Mouse (Mus musculus): ENCODE measurements around the gene Krt24. TPM values are rescaled to one million over a fixed set of nuclear protein-coding genes. Genes with fewer than 3 reads are reported as not detected.

Krt24 gene
- polyA plus RNA-seq, 1 experiment from 2014 or later, result 0.13 TPM

DNA sequence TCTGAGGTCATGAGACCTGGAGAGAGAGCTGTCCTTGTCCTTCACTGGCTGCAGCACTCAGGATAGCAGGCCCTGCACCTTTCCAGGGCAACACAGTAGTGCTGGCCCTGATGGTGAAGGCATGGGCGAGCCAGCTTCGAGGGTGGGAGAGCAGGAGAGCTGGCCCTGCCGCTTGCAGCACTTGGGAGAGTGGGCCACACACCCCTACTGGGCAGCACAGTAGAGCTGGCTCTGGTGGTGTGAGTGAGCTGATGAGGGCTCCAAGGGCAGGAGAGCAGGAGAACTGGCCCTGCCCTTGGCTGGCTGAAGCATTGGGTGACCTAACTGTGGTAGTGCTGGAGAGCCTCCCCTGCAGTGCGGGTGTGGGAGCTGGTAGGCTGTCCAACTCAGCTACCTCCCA, 12.3 kb downstream of the Krt24 start:
- no peak overlapping the region for H3K4me2 ChIP-seq (replicated peaks; ENCODE audit: low read depth, low read length)
- H3K27me3 ChIP-seq (ENCODE audit: control insufficient read depth, insufficient read depth, low read length), result no peaks in the 10 kb centered on the region
- H3K4me1 ChIP-seq (ENCODE audit: control insufficient read depth, insufficient read depth, low read length), result no peaks in the 10 kb centered on the region
- H3K4me3 ChIP-seq (ENCODE audit: low read depth, low read length), result no peak overlapping the region
- no peak for ATAC-seq (ENCODE audit: insufficient number of reproducible peaks, insufficient read depth, low FRiP score, low read depth)
- H3K27ac ChIP-seq (ENCODE audit: low read length), result no peak overlapping the region
- H3K9me3 ChIP-seq (ENCODE audit: control insufficient read depth, low read depth, low read length), result no peaks in the 10 kb centered on the region
- H3K9ac ChIP-seq (replicated peaks; ENCODE audit: low read depth, low read length), result no peak overlapping the region
- 84% methylated on average over 4 of the region's 4 CpGs for WGBS
- no peaks in the 10 kb centered on the region for H3K36me3 ChIP-seq (ENCODE audit: control insufficient read depth, insufficient read depth, low read length)

DNA sequence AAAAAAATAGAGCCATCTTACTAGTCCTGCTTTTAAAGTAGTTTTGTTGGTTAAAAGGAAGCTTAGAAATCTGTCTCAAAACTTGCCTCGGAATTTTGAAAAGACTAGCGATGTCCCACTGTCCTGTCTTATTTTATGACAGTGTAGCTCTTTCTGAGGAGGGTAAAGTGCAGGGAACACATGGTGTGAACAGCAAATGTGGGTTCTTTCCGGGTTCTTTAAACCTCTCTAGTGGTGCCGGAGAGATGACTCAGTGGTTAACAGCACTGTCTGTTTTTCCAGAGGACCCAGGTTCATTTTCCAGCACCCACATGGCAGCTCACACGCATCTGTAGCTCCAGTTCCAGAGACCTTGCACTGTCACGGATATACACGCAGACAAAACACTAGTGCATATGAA, 15.9 kb downstream of the Krt24 start:
- Histone ChIP-seq H3K9ac (replicated peaks; ENCODE audit: low read depth, low read length) (no peak overlapping the region), H3K9me3 (ENCODE audit: control insufficient read depth, low read depth, low read length) (no peaks in the 10 kb centered on the region), H3K27me3 (ENCODE audit: control insufficient read depth, insufficient read depth, low read length) (no peaks in the 10 kb centered on the region), H3K36me3 (ENCODE audit: control insufficient read depth, insufficient read depth, low read length) (no peaks in the 10 kb centered on the region), H3K27ac (ENCODE audit: low read length) (no peak overlapping the region), H3K4me3 (ENCODE audit: low read depth, low read length) (no peak overlapping the region), H3K4me2 (replicated peaks; ENCODE audit: low read depth, low read length) (no peak overlapping the region), H3K4me1 (ENCODE audit: control insufficient read depth, insufficient read depth, low read length) (no peaks in the 10 kb centered on the region)
- WGBS, result 75% methylated on average over 7 of the region's 7 CpGs
- ATAC-seq (ENCODE audit: insufficient number of reproducible peaks, insufficient read depth, low FRiP score, low read depth), result no peak

DNA sequence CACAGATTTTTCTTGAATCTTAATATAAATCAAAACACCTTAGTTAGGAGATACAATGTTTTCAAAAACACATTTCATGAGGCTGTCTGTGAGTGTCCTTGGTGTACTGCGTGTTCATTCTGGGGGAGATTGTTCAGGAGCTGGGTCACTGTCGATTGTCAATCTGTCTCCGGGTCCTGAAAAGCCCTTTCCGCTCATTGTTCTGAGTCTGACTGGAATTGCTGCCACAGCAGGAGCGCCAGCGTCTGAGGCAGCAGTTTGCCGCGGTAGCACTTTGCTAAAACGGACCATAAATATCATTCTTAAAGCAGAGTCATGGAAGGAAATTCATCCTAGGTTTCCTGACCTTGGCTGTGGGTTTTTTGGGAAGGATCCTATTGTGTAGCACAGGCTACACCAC, 19.3 kb downstream of the Krt24 start:
- H3K4me2 ChIP-seq (replicated peaks; ENCODE audit: low read depth, low read length), result no peak overlapping the region
- no peaks in the 10 kb centered on the region for H3K4me1 ChIP-seq (ENCODE audit: control insufficient read depth, insufficient read depth, low read length)
- H3K27me3 ChIP-seq (ENCODE audit: control insufficient read depth, insufficient read depth, low read length), result no peaks in the 10 kb centered on the region
- ATAC-seq (ENCODE audit: insufficient number of reproducible peaks, insufficient read depth, low FRiP score, low read depth), result no peak
- H3K27ac ChIP-seq (ENCODE audit: low read length), result no peak overlapping the region
- no peak overlapping the region for H3K9ac ChIP-seq (replicated peaks; ENCODE audit: low read depth, low read length)
- 54% methylated on average over 9 of the region's 9 CpGs for WGBS
- H3K36me3 ChIP-seq (ENCODE audit: control insufficient read depth, insufficient read depth, low read length), result no peaks in the 10 kb centered on the region
- no peak overlapping the region for H3K4me3 ChIP-seq (ENCODE audit: low read depth, low read length)
- no peaks in the 10 kb centered on the region for H3K9me3 ChIP-seq (ENCODE audit: control insufficient read depth, low read depth, low read length)

DNA sequence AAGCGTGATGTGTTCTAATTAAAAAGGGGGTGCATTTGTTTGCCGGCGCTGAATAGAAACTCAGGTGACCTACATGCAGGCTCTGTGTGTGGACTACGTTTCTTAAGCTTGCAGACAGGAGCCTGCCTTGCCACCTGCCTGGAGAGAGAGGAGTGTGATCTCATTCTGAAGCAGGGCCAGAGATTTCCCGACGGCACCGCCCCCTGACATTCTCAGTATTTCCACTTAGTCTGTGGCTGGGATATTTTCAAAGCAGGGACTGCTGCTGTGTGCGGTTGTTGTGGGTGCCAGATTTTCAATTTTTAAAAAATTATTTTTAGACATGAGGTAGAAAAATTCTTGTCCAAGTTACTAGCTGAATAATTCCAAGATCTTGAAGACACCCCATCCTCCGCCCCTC, 19.8 kb downstream of the Krt24 start:
- 62% methylated on average over 9 of the region's 9 CpGs for WGBS
- Histone ChIP-seq H3K36me3 (ENCODE audit: control insufficient read depth, insufficient read depth, low read length) (no peaks in the 10 kb centered on the region), H3K27ac (ENCODE audit: low read length) (no peak overlapping the region), H3K4me3 (ENCODE audit: low read depth, low read length) (no peak overlapping the region), H3K4me2 (replicated peaks; ENCODE audit: low read depth, low read length) (no peak overlapping the region), H3K9ac (replicated peaks; ENCODE audit: low read depth, low read length) (no peak overlapping the region), H3K27me3 (ENCODE audit: control insufficient read depth, insufficient read depth, low read length) (no peaks in the 10 kb centered on the region), H3K4me1 (ENCODE audit: control insufficient read depth, insufficient read depth, low read length) (no peaks in the 10 kb centered on the region), H3K9me3 (ENCODE audit: control insufficient read depth, low read depth, low read length) (no peaks in the 10 kb centered on the region)
- ATAC-seq (ENCODE audit: insufficient number of reproducible peaks, insufficient read depth, low FRiP score, low read depth), result no peak

DNA sequence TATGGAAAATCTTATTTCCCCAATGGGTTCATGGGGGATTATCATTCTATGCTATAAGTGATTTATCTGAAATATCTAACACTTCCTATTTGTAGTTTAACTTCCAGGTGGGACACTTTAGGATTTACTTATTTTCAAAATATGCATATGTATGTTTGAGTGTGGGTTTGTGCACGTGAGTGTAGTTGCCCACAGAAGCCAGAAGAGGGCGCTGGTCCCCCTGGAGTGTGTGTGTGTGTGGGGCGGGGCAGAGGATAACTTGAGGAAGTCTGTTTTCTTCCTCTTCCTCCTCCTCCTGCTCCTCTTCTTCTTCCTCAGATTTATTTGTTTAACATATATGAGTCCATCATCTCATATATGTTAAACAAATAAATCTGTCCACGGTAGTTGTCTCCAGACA, 28.8 kb downstream of the Krt24 start:
- H3K4me1 ChIP-seq (ENCODE audit: control insufficient read depth, insufficient read depth, low read length), result no peaks in the 10 kb centered on the region
- WGBS, result 75% methylated on average over 4 of the region's 4 CpGs
- no peak for ATAC-seq (ENCODE audit: insufficient number of reproducible peaks, insufficient read depth, low FRiP score, low read depth)

DNA sequence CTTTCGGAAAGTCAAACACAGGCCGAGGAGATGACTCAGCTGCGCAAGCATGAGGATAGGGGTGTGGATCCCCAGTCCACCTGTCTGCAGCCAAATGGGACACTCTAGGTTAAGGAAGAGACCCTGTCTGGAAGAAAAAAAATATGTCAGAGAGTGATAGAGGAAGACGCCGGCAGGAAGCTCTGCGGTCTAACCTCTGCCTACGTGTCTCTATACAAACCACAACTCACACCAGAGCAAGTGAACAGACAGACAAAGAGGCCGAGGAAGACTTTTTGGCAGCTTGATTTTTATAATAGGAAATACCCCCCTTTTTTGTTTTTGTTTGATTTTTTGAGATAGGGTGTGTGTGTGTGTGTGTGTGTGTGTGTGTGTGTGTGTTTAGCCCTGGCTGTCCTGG, 29.7 kb downstream of the Krt24 start:
- Histone ChIP-seq H3K27ac (ENCODE audit: low read length) (no peak overlapping the region), H3K9me3 (ENCODE audit: control insufficient read depth, low read depth, low read length) (no peaks in the 10 kb centered on the region), H3K27me3 (ENCODE audit: control insufficient read depth, insufficient read depth, low read length) (no peaks in the 10 kb centered on the region), H3K36me3 (ENCODE audit: control insufficient read depth, insufficient read depth, low read length) (no peaks in the 10 kb centered on the region), H3K9ac (replicated peaks; ENCODE audit: low read depth, low read length) (no peak overlapping the region), H3K4me1 (ENCODE audit: control insufficient read depth, insufficient read depth, low read length) (no peaks in the 10 kb centered on the region), H3K4me2 (replicated peaks; ENCODE audit: low read depth, low read length) (no peak overlapping the region), H3K4me3 (ENCODE audit: low read depth, low read length) (no peak overlapping the region)
- WGBS, result 90% methylated on average over 8 of the region's 8 CpGs
- no peak for ATAC-seq (ENCODE audit: insufficient number of reproducible peaks, insufficient read depth, low FRiP score, low read depth)

More for the DNA sequence above, 28.8 kb downstream of the Krt24 start:
- no peaks in the 10 kb centered on the region for H3K9me3 ChIP-seq (ENCODE audit: control insufficient read depth, low read depth, low read length)
- no peaks in the 10 kb centered on the region for H3K27me3 ChIP-seq (ENCODE audit: control insufficient read depth, insufficient read depth, low read length)
- H3K27ac ChIP-seq (ENCODE audit: low read length), result no peak overlapping the region
- no peaks in the 10 kb centered on the region for H3K36me3 ChIP-seq (ENCODE audit: control insufficient read depth, insufficient read depth, low read length)
- no peak overlapping the region for H3K4me3 ChIP-seq (ENCODE audit: low read depth, low read length)
- H3K4me2 ChIP-seq (replicated peaks; ENCODE audit: low read depth, low read length), result no peak overlapping the region
- H3K9ac ChIP-seq (replicated peaks; ENCODE audit: low read depth, low read length), result no peak overlapping the region

DNA sequence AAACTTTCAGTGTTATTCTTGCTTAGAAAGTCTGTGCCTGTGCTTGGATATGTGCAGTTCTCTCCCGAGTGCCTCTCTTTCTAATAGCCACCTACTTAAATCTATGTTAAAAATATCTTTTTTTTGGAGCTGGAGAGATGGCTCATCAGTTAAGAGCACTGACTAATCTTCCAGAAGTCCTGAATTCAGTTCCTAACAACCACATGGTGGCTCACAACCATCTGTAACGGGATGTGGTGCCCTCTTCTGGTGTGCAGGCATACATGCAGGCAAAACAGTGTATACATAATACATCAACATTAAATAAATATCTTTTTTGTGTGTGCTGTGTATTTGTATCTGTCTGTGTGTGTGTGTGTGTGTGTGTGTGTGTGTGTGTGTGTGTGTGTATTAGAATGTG, 31.2 kb downstream of the Krt24 start:
- Histone ChIP-seq H3K27ac (ENCODE audit: low read length) (no peak overlapping the region), H3K4me3 (ENCODE audit: low read depth, low read length) (no peak overlapping the region), H3K4me2 (replicated peaks; ENCODE audit: low read depth, low read length) (no peak overlapping the region), H3K4me1 (ENCODE audit: control insufficient read depth, insufficient read depth, low read length) (no peaks in the 10 kb centered on the region), H3K9ac (replicated peaks; ENCODE audit: low read depth, low read length) (no peak overlapping the region), H3K9me3 (ENCODE audit: control insufficient read depth, low read depth, low read length) (no peaks in the 10 kb centered on the region), H3K27me3 (ENCODE audit: control insufficient read depth, insufficient read depth, low read length) (no peaks in the 10 kb centered on the region), H3K36me3 (ENCODE audit: control insufficient read depth, insufficient read depth, low read length) (no peaks in the 10 kb centered on the region)
- WGBS, result 63% methylated on average over 2 of the region's 2 CpGs
- no peak for ATAC-seq (ENCODE audit: insufficient number of reproducible peaks, insufficient read depth, low FRiP score, low read depth)

DNA sequence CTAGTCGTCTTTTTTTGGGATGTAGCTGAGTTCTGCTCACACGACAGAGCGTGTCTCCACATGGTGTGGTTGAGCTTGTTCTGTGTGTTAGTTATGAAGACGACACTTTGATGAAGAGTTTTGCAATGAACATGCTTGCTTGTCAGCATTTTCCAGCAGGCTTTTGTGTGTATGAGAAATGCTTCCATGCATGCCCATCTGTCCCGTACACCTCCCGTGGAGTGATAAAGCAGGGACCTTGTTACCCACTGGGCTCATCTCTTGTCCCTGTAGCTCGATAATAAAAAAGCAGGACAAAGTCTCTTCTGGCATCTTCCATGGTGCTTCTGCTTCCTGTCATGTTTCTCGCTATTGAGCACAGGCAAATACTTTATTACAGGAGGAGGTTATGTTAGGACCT, 32.4 kb downstream of the Krt24 start:
- Histone ChIP-seq H3K9me3 (ENCODE audit: control insufficient read depth, low read depth, low read length) (no peaks in the 10 kb centered on the region), H3K27ac (ENCODE audit: low read length) (no peak overlapping the region), H3K27me3 (ENCODE audit: control insufficient read depth, insufficient read depth, low read length) (no peaks in the 10 kb centered on the region), H3K4me1 (ENCODE audit: control insufficient read depth, insufficient read depth, low read length) (no peaks in the 10 kb centered on the region), H3K4me2 (replicated peaks; ENCODE audit: low read depth, low read length) (no peak overlapping the region), H3K9ac (replicated peaks; ENCODE audit: low read depth, low read length) (no peak overlapping the region), H3K36me3 (ENCODE audit: control insufficient read depth, insufficient read depth, low read length) (no peaks in the 10 kb centered on the region), H3K4me3 (ENCODE audit: low read depth, low read length) (no peak overlapping the region)
- 76% methylated on average over 8 of the region's 8 CpGs for WGBS
- no peak for ATAC-seq (ENCODE audit: insufficient number of reproducible peaks, insufficient read depth, low FRiP score, low read depth)

DNA sequence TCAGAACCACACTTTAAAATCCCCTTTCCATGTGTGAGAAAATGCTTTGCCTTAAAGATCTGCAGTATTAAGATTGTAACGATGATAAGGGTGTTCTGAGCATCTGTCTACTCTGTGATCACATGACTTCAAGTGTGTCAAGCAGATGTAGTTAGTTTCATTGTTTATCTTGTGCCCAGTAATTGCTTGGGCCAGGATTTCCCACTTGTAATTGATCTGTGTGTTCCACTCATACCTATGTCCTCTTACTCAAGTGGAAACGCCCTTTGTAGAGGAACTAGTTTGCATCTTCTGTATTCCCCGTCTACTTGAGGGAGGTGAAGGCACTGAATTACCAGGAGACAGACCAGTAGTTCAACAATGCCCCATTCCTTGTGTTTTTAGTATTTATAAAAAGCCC, 34.4 kb downstream of the Krt24 start:
- Histone ChIP-seq H3K4me1 (ENCODE audit: control insufficient read depth, insufficient read depth, low read length) (no peaks in the 10 kb centered on the region), H3K36me3 (ENCODE audit: control insufficient read depth, insufficient read depth, low read length) (no peaks in the 10 kb centered on the region), H3K9me3 (ENCODE audit: control insufficient read depth, low read depth, low read length) (no peaks in the 10 kb centered on the region), H3K4me3 (ENCODE audit: low read depth, low read length) (no peak overlapping the region), H3K4me2 (replicated peaks; ENCODE audit: low read depth, low read length) (no peak overlapping the region), H3K9ac (replicated peaks; ENCODE audit: low read depth, low read length) (no peak overlapping the region), H3K27me3 (ENCODE audit: control insufficient read depth, insufficient read depth, low read length) (no peaks in the 10 kb centered on the region), H3K27ac (ENCODE audit: low read length) (no peak overlapping the region)
- WGBS, result 52% methylated on average over 3 of the region's 3 CpGs
- ATAC-seq (ENCODE audit: insufficient number of reproducible peaks, insufficient read depth, low FRiP score, low read depth), result no peak
